Mouse (Mus musculus): Measurements from ENCODE around the gene Dync1i1.

DNA sequence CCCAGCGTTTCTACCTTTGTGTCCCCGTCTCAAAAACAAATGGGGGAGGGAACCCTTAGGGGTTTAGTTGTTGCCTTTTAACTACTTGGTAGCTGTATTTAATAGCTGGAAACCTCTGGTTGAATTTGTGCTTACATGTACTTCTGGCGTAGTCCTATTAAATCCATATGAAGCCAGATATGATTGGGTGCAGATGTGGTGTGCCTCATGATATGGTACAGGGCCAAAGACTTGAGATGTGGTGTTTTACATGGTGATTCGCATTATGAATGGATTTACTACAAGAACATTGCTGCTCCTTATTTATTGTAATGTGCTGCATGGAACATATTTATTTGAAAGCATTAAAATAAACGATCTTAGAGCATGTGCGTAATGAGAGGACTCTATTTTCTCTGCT, 302.2 kb downstream of the Dync1i1 start:
- TF ChIP-seq CTCF (IDR thresholded peaks at IDR 0.05) (no peak), EP300 (IDR thresholded peaks at IDR 0.05; ENCODE audit: insufficient read depth, low read depth, low read length) (no peak)
